Comparison of ENCODE assay signal across 17 mouse cellular contexts in genomic region chr12:12284521-12284920, GRCm38 (mm10). TPM values are rescaled to one million over a fixed set of nuclear protein-coding genes. Genes with fewer than 3 reads are reported as not detected.
DNase-seq lines count a peak whose midpoint lies in the region; TF ChIP-seq lines count a peak whose summit lies in the region.
"Had no signal": no experiment of that assay in that cellular context is flagged by ENCODE, and none has a peak within 500 bp of the region (broad histone marks: within the 10 kb centered on the region; RNA-seq: fewer than 3 reads in every experiment).

No protein-coding gene starts in this region.

- no peak for TF ChIP-seq CTCF in heart, adult 2 months (IDR thresholded peaks at IDR 0.05)

- 59% methylated on average over 6 of the region's 6 CpGs for WGBS in heart, adult 2 months

- peaks cover 6% of the 10 kb centered on the region for H3K4me1 ChIP-seq in heart, adult 2 months (ENCODE audit: control insufficient read depth, insufficient read depth, low read length)

- peak; percentile 62 to 72 for DNase-seq in heart, adult 2 months
- no peak for DNase-seq in heart, postnatal 4 days
- peak; percentile 27 for DNase-seq in urinary bladder, postnatal 14 days (ENCODE audit: low spot score)
- no peak for DNase-seq in urinary bladder, postnatal 10 days (ENCODE audit: low spot score)
- peak; percentile 47 to 64 for DNase-seq in heart, postnatal 14 days
- DNase-seq in skeletal muscle tissue, adult 2 months (ENCODE audit: low read depth, low spot score) = peak; percentile 76
- no peak for DNase-seq in urinary bladder, postnatal 25 days (ENCODE audit: low spot score)
- DNase-seq in spleen, postnatal 14 days (ENCODE audit: low spot score in 2 of 2) = no peak
- DNase-seq: cerebellum, postnatal 14 days had no signal

- intact Hi-C loops in heart, adult 2 months (cut with DNase I) = no loop called here
- intact Hi-C loops in heart, postnatal 14 days (cut with DNase I) = no loop called here

- no peak overlapping the region for H3K4me3 ChIP-seq in heart, adult 2 months
- H3K4me3 ChIP-seq: embryonic facial prominence, embryonic 10.5 days; erythroblast, embryonic 14.5 days; hindbrain, embryonic 13.5 days; intestine, embryonic 15.5 days; midbrain, embryonic 12.5 days had no signal

- H3K27me3 ChIP-seq in heart, adult 2 months (ENCODE audit: control insufficient read depth, insufficient read depth, low read length) = no peaks in the 10 kb centered on the region
- H3K27me3 ChIP-seq: hindbrain, embryonic 13.5 days; intestine, embryonic 15.5 days; midbrain, embryonic 12.5 days had no signal

- TF ChIP-seq POLR2A in heart, adult 2 months (IDR thresholded peaks at IDR 0.05; ENCODE audit: insufficient read depth, low read depth, low read length) = no peak

- no peaks in the 10 kb centered on the region; the same call in none of the 2 replicates for H3K36me3 ChIP-seq in heart, adult 2 months (ENCODE audit: control insufficient read depth, insufficient read depth, low read length)
- H3K36me3 ChIP-seq: embryonic facial prominence, embryonic 10.5 days; hindbrain, embryonic 13.5 days; intestine, embryonic 15.5 days; midbrain, embryonic 12.5 days had no signal

- TF ChIP-seq EP300 in heart, adult 2 months (IDR thresholded peaks at IDR 0.05; ENCODE audit: insufficient read depth, low read depth, low read length) = peak; percentile 60; the same call in 1 of the 2 replicates

- peaks cover 2% of the 10 kb centered on the region; the same call in 1 of the 2 replicates for H3K79me2 ChIP-seq in heart, adult 2 months (replicated peaks; ENCODE audit: control insufficient read depth, insufficient read depth, low read length)

- no peak overlapping the region for H3K27ac ChIP-seq in heart, adult 2 months
- H3K27ac ChIP-seq: embryonic facial prominence, embryonic 10.5 days; hindbrain, embryonic 13.5 days; intestine, embryonic 15.5 days; kidney, postnatal 0 days; macrophage; midbrain, embryonic 12.5 days had no signal

- H3K9ac ChIP-seq in heart, adult 2 months (ENCODE audit: low read depth, low read length) = no peak overlapping the region
- H3K9ac ChIP-seq: hindbrain, embryonic 13.5 days; intestine, embryonic 15.5 days; midbrain, embryonic 12.5 days had no signal

RNA-seq across cellular contexts. Expression of gene Fam49a, which starts 22.6 kb away (rescaled TPM):
- total RNA-seq in heart, adult 2 months (2021) = 1 to 10 TPM; 7.1 to 9.8 TPM
- 4.1 and 6.5 TPM in 2 replicates for polyA plus RNA-seq in heart, adult 2 months (2012; rRNA removed)
- total RNA-seq in heart, postnatal 4 days (2021) = 10 to 100 TPM; 17.6 to 19.0 TPM
- 10 to 100 TPM; 11.7 to 17.2 TPM for total RNA-seq in heart, postnatal 14 days (2021)
- polyA plus RNA-seq: C2C12 had no signal

Comparison
In these comparisons a context has a peak if more than half of its experiments do, and no peak if none do; other contexts are left out.
1. DNase-seq: peak in heart, adult 2 months (2 of 2), urinary bladder, postnatal 14 days (single experiment), heart, postnatal 14 days (2 of 2) and skeletal muscle tissue, adult 2 months (single experiment); none in heart, postnatal 4 days (single experiment), urinary bladder, postnatal 10 days (single experiment), urinary bladder, postnatal 25 days (single experiment) and spleen, postnatal 14 days (0 of 2).